Mouse (Mus musculus): Measurements from ENCODE around the gene Gm5431. TPM values are rescaled to one million over a fixed set of nuclear protein-coding genes. Genes with fewer than 3 reads are reported as not detected.

Gm5431 gene
- 1.3 TPM for polyA plus RNA-seq (2017; shearing (Covaris generic))

GRCm38 (mm10) chr11:48902021-48902420, at the start of gene Gm5431:
Gene Gm5431 (minus strand): TSS chr11:48902214.

GRCm38 (mm10) chr11:48946090-48946489, 44.1 kb upstream of the Gm5431 start, which contains the start of gene Psme2b:
Gene Psme2b (minus strand): TSS chr11:48946190.

GRCm38 (mm10) chr11:48871201-48871772, 30.7 kb downstream of the Gm5431 start, which contains the start of gene Irgm1:
Gene Irgm1 (minus strand): TSS chr11:48871683.

Other genes starting within 250 kb of the Gm5431 start
- gene Rack1, start 101.9 kb downstream of the Gm5431 start, polyA plus RNA-seq (2017; shearing (Covaris generic)) = 572 TPM
- gene Trim41, start 84.9 kb downstream of the Gm5431 start, polyA plus RNA-seq (2017; shearing (Covaris generic)) = 1.3 TPM
- 1.2 TPM for gene Trim7, start 76.1 kb downstream of the Gm5431 start, polyA plus RNA-seq (2017; shearing (Covaris generic))
- gene Gm12184, start 75.6 kb downstream of the Gm5431 start, polyA plus RNA-seq (2017; shearing (Covaris generic)) = 6.0 TPM
- gene Irgm1, start 30.5 kb downstream of the Gm5431 start, polyA plus RNA-seq (2017; shearing (Covaris generic)) = 128 TPM
- gene Psme2b, start 44.0 kb upstream of the Gm5431 start, polyA plus RNA-seq (2017; shearing (Covaris generic)) = 224 TPM
- gene Olfr56, start 76.7 kb upstream of the Gm5431 start, polyA plus RNA-seq (2017; shearing (Covaris generic)) = 1.0 TPM
- 215 TPM for gene 9930111J21Rik1, start 77.2 kb upstream of the Gm5431 start, polyA plus RNA-seq (2017; shearing (Covaris generic))
- 5.1 TPM for gene Gm12185, start 90.0 kb upstream of the Gm5431 start, polyA plus RNA-seq (2017; shearing (Covaris generic))
- gene Tgtp1, start 92.0 kb upstream of the Gm5431 start, polyA plus RNA-seq (2017; shearing (Covaris generic)) = 197 TPM
- 116 TPM for gene 9930111J21Rik2, start 149.0 kb upstream of the Gm5431 start, polyA plus RNA-seq (2017; shearing (Covaris generic))
- 249 TPM for gene Tgtp2, start 162.0 kb upstream of the Gm5431 start, polyA plus RNA-seq (2017; shearing (Covaris generic))
- gene Ifi47, start 174.4 kb upstream of the Gm5431 start, polyA plus RNA-seq (2017; shearing (Covaris generic)) = 436 TPM
- gene Olfr1396, start 212.7 kb upstream of the Gm5431 start, polyA plus RNA-seq (2017; shearing (Covaris generic)) = not detected
- not detected for gene Olfr1395, start 240.1 kb upstream of the Gm5431 start, polyA plus RNA-seq (2017; shearing (Covaris generic))

Measured in CD4-positive, CD25-positive, alpha-beta regulatory T cell (primary cell).